Mouse (Mus musculus) adrenal gland, postnatal 10 days (tissue): Measurements from ENCODE around the gene Nid1. TPM values are rescaled to one million over a fixed set of nuclear protein-coding genes. Genes with fewer than 3 reads are reported as not detected.

ENCODE experiments used
- DNase-seq: peaks from one replicate; pipeline ENCODE4 v3.0.0; 2021; ENCODE audit warnings: mixed read lengths
- total RNA-seq, 2 experiments: library from RNA; stranded (reverse); gene quantifications; 2 replicates each; pipeline ENCODE4 v1.2.3; 2021

Nid1 gene
- total RNA-seq, 2 experiments from 2014 or later = 148 to 150 TPM

GRCm38 (mm10) chr13:13546792-13547191, 109.4 kb downstream of the Nid1 start:
- no peak for DNase-seq

GRCm38 (mm10) chr13:13547889-13548288, 110.5 kb downstream of the Nid1 start:
- no peak for DNase-seq

GRCm38 (mm10) chr13:13548431-13549190, 111.3 kb downstream of the Nid1 start:
- no peak for DNase-seq

- DNase-seq = peak; percentile 21
Observed at GRCm38 (mm10) chr13:13549687-13550660, 112.6 kb downstream of the Nid1 start.

GRCm38 (mm10) chr13:13552020-13552419, 114.7 kb downstream of the Nid1 start:
- DNase-seq = no peak

- DNase-seq = no peak
Observed at GRCm38 (mm10) chr13:13553660-13554059, 116.3 kb downstream of the Nid1 start.

GRCm38 (mm10) chr13:13555196-13555595, 117.8 kb downstream of the Nid1 start:
- DNase-seq = no peak

GRCm38 (mm10) chr13:13557001-13557743, 119.8 kb downstream of the Nid1 start:
- no peak for DNase-seq

- no peak for DNase-seq
Observed at GRCm38 (mm10) chr13:13558251-13558650, 120.9 kb downstream of the Nid1 start.

GRCm38 (mm10) chr13:13558900-13559299, 121.5 kb downstream of the Nid1 start:
- DNase-seq = no peak

Other genes starting within 250 kb of the Nid1 start
- 10 to 100 TPM; 20.5 to 25.1 TPM for gene Gpr137b, start 43.5 kb upstream of the Nid1 start, total RNA-seq
- gene Lyst, start 152.8 kb downstream of the Nid1 start, total RNA-seq = 10 to 100 TPM; 25.5 to 30.3 TPM